Comparison of ENCODE assay signal across 8 mouse cellular contexts in the genomic region with DNA sequence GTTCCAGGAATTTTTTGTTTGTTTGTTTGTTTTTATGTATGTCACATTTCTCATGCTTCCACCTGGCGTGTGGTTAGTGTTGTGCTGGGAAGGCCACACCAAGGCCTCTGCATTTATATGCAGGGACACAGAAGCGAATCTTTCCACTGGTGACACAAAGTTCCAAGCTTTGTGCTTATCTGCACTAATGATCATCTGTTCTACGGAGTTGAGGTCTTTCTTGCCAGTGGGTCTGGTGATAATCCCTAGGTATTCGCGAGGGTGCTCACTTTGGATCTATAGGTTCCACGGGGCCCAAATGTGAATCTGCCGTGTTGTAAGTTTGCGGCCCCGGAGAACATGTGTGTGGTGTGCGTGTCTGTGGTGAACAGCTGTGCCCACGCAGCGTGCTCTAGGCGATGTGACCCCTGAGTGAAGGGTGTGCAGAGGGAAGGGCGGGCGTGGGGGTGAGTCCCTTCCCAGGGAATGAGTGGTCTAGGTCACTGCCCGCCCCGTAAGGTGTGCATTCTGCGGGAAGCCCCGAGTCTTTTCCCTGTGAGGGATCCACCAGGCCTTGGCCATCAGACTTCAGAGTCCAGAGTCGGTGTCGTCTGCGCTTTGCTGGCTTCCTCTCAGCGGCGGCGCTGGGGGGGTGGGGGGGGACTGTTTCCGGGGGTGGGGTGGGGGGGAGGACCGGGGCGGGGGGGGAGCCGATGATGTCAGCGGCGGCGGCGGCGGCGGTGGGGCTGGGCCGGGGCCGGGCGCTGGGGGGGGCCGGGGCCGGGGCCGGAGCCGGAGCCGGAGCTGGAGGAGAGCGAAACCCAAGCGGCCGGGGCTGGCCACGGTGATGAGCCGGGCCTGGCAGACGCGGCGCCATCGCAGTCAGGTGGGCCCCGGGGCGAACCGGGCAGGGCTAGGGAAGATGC. TPM values are rescaled to one million over a fixed set of nuclear protein-coding genes. Genes with fewer than 3 reads are reported as not detected.
A peak's percentile ranks its signal among the peaks of the same experiment; 100 is the strongest.
DNase-seq lines count a peak whose midpoint lies in the region; ATAC-seq lines count a peak whose summit lies in the region.

A gene (plus strand): TSS at position 692 of the 905 bp plus-strand sequence.

- no peaks in the 10 kb centered on the region; the same call in 1 of the 2 replicates for H3K9me3 ChIP-seq in intestine, embryonic 16.5 days (ENCODE audit: control insufficient read depth, low read length)
- H3K9me3 ChIP-seq in limb, embryonic 12.5 days: no peaks in the 10 kb centered on the region
- no peaks in the 10 kb centered on the region for H3K9me3 ChIP-seq in midbrain, embryonic 13.5 days

- peak within 1 kb of the TSS; percentile 78 for H3K4me2 ChIP-seq in intestine, embryonic 16.5 days (ENCODE audit: low read depth, low read length)
- H3K4me2 ChIP-seq in limb, embryonic 12.5 days: peak within 1 kb of the TSS; percentile 78
- H3K4me2 ChIP-seq in midbrain, embryonic 13.5 days (replicated peaks): peak within 1 kb of the TSS; percentile 76

- no peaks in the 10 kb centered on the region for H3K27me3 ChIP-seq in intestine, embryonic 16.5 days (replicated peaks; ENCODE audit: control insufficient read depth, insufficient read depth, low read length)
- H3K27me3 ChIP-seq in limb, embryonic 12.5 days: no peaks in the 10 kb centered on the region
- 0 out of 2 replicates have a peak, but pooled peaks cover 5% of the 10 kb centered on the region for H3K27me3 ChIP-seq in midbrain, embryonic 13.5 days

- peaks cover 15% of the 10 kb centered on the region for H3K4me1 ChIP-seq in intestine, embryonic 16.5 days (ENCODE audit: control insufficient read depth, insufficient read depth, low read length)
- H3K4me1 ChIP-seq in limb, embryonic 12.5 days (replicated peaks): peaks cover 29% of the 10 kb centered on the region
- peaks cover 32% of the 10 kb centered on the region for H3K4me1 ChIP-seq in midbrain, embryonic 13.5 days (replicated peaks)

- peak within 1 kb of the TSS; percentile 97 for H3K9ac ChIP-seq in intestine, embryonic 16.5 days (ENCODE audit: low read depth, low read length)
- H3K9ac ChIP-seq in limb, embryonic 12.5 days (replicated peaks): peak within 1 kb of the TSS; percentile 92
- peak within 1 kb of the TSS; percentile 96 for H3K9ac ChIP-seq in midbrain, embryonic 13.5 days (replicated peaks)

- WGBS in intestine, embryonic 16.5 days: 13% methylated on average over 49 of the region's 55 CpGs
- WGBS in limb, embryonic 12.5 days: 19% methylated on average over 40 of the region's 55 CpGs
- 24% methylated on average over 35 of the region's 55 CpGs for WGBS in midbrain, embryonic 13.5 days

- no peaks in the 10 kb centered on the region for H3K36me3 ChIP-seq in intestine, embryonic 16.5 days (ENCODE audit: control insufficient read depth, insufficient read depth, low read length)
- no peaks in the 10 kb centered on the region for H3K36me3 ChIP-seq in limb, embryonic 12.5 days
- no peaks in the 10 kb centered on the region for H3K36me3 ChIP-seq in midbrain, embryonic 13.5 days

- DNase-seq in 3134 (ENCODE audit: extremely low read depth, insufficient read length, low spot score): peak; percentile 52
- peak; percentile 34 for DNase-seq in MN1 (ENCODE audit: low spot score)
- peak; percentile 50 to 60 for DNase-seq in cerebellum, postnatal 36 days
- DNase-seq in testis, postnatal 10 days (ENCODE audit: low spot score): peak; percentile 63

- peak within 1 kb of the TSS; percentile 91 for H3K27ac ChIP-seq in intestine, embryonic 16.5 days (ENCODE audit: low read length)
- peak within 1 kb of the TSS; percentile 79 for H3K27ac ChIP-seq in limb, embryonic 12.5 days
- H3K27ac ChIP-seq in midbrain, embryonic 13.5 days: peak within 1 kb of the TSS; percentile 84

- H3K4me3 ChIP-seq in intestine, embryonic 16.5 days (ENCODE audit: low read length): peak within 1 kb of the TSS; percentile 93
- H3K4me3 ChIP-seq in limb, embryonic 12.5 days (replicated peaks): peak within 1 kb of the TSS; percentile 86
- peak within 1 kb of the TSS; percentile 84 for H3K4me3 ChIP-seq in midbrain, embryonic 13.5 days (replicated peaks)

- ATAC-seq in granulocyte monocyte progenitor cell, adult 5-6 weeks (replicated peaks; ENCODE audit: poor library complexity, severe bottlenecking): peak; percentile 40; the same call in 1 of the 2 replicates
- peak; percentile 68 for ATAC-seq in intestine, embryonic 16.5 days
- peak; percentile 41; the same call in 1 of the 2 replicates for ATAC-seq in limb, embryonic 12.5 days (ENCODE audit: insufficient number of reproducible peaks, insufficient read depth, low FRiP score, low TSS enrichment, low read depth)
- peak; percentile 79 for ATAC-seq in midbrain, embryonic 13.5 days

RNA-seq across cellular contexts. Expression of the gene that starts here (rescaled TPM):
- 1.8 and 2.1 TPM in 2 replicates for total RNA-seq in granulocyte monocyte progenitor cell, adult 5-6 weeks (2014; fragmentation: Nextera tagmentation)
- total RNA-seq in granulocyte monocyte progenitor cell, adult 5-6 weeks (2017): 0.26 and 0.43 TPM in 2 replicates
- polyA plus RNA-seq in intestine, embryonic 16.5 days (2015; fragmentation: Nextera tagmentation; extraction: Ambion mirVana): 2.3 and 2.4 TPM in 2 replicates
- 1.9 and 2.4 TPM in 2 replicates for polyA plus RNA-seq in limb, embryonic 12.5 days (2016; fragmentation: Nextera tagmentation; extraction: Ambion mirVana)
- 2.9 and 3.2 TPM in 2 replicates for polyA plus RNA-seq in midbrain, embryonic 13.5 days (2015; fragmentation: Nextera tagmentation; extraction: Ambion mirVana)

Comparison
In these comparisons a context has a peak if more than half of its experiments do, and no peak if none do; other contexts are left out.
1. Peak in every context shown above with its lines: DNase-seq, ATAC-seq, H3K4me3 ChIP-seq and H3K27ac ChIP-seq.